Mouse (Mus musculus): ENCODE results near the gene Trim14. TPM values are rescaled to one million over a fixed set of nuclear protein-coding genes. Genes with fewer than 3 reads are reported as not detected.
A peak's percentile ranks its signal among the peaks of the same experiment; 100 is the strongest.

Trim14 gene
- polyA plus RNA-seq, 1 experiment: 12.7 TPM

GRCm38 (mm10) chr4:46497286-46497892, 38.6 kb downstream of the Trim14 start:
- WGBS: 29% methylated on average over 4 of the region's 4 CpGs

GRCm38 (mm10) chr4:46495543-46495942, 40.4 kb downstream of the Trim14 start:
- 30% methylated on average over 12 of the region's 12 CpGs for WGBS
- peak; percentile 80 for DNase-seq (ENCODE audit: low read depth, low spot score)

More at GRCm38 (mm10) chr4:46497286-46497892, 38.6 kb downstream of the Trim14 start:
- DNase-seq (ENCODE audit: low read depth, low spot score): no peak

- DNase-seq (ENCODE audit: low read depth, low spot score): no peak
- WGBS: 88% methylated on average over 6 of the region's 6 CpGs
These were observed 42.9 kb downstream of the Trim14 start for GRCm38 (mm10) chr4:46493071-46493470.

- WGBS: 2% methylated on average over 58 of the region's 58 CpGs
- peak; percentile 87 for DNase-seq (ENCODE audit: low read depth, low spot score)
These were observed 46.7 kb downstream of the Trim14 start, which contains the start of gene Nans for GRCm38 (mm10) chr4:46489028-46489925. TSS of gene Nans (plus strand) at chr4:46489248.

GRCm38 (mm10) chr4:46487348-46487747, 48.6 kb downstream of the Trim14 start:
- DNase-seq (ENCODE audit: low read depth, low spot score): no peak
- 49% methylated on average over 5 of the region's 5 CpGs for WGBS

- no peak for DNase-seq (ENCODE audit: low read depth, low spot score)
- 30% methylated on average over 14 of the region's 14 CpGs for WGBS
These were observed 50.1 kb downstream of the Trim14 start for GRCm38 (mm10) chr4:46485696-46486417.

GRCm38 (mm10) chr4:46479081-46479480, 56.9 kb downstream of the Trim14 start:
- no peak for DNase-seq (ENCODE audit: low read depth, low spot score)
- whole genome bisulfite sequencing: 96% methylated on average over 2 of the region's 2 CpGs

- 92% methylated on average over 5 of the region's 5 CpGs for WGBS
- no peak for DNase-seq (ENCODE audit: low read depth, low spot score)
These were observed 60.8 kb downstream of the Trim14 start for GRCm38 (mm10) chr4:46475101-46475500.

GRCm38 (mm10) chr4:46465740-46466139, 70.2 kb downstream of the Trim14 start:
- WGBS: 76% methylated on average over 3 of the region's 3 CpGs
- no peak for DNase-seq (ENCODE audit: low read depth, low spot score)

GRCm38 (mm10) chr4:46463130-46463830, 72.7 kb downstream of the Trim14 start:
- WGBS: 87% methylated on average over 7 of the region's 7 CpGs
- DNase-seq (ENCODE audit: low read depth, low spot score): no peak

- DNase-seq (ENCODE audit: low read depth, low spot score): no peak
- 80% methylated on average over 2 of the region's 2 CpGs for WGBS
These were observed 77.5 kb downstream of the Trim14 start for GRCm38 (mm10) chr4:46458411-46458810.

- WGBS: 94% methylated on average over 3 of the region's 3 CpGs
- no peak for DNase-seq (ENCODE audit: low read depth, low spot score)
These were observed 78.8 kb downstream of the Trim14 start for GRCm38 (mm10) chr4:46457186-46457585.

GRCm38 (mm10) chr4:46456762-46457161, 79.2 kb downstream of the Trim14 start:
- WGBS: 79% methylated on average over 4 of the region's 4 CpGs
- no peak for DNase-seq (ENCODE audit: low read depth, low spot score)

- WGBS: 68% methylated on average over 5 of the region's 5 CpGs
- no peak for DNase-seq (ENCODE audit: low read depth, low spot score)
These were observed 81.7 kb downstream of the Trim14 start for GRCm38 (mm10) chr4:46454097-46454864.

GRCm38 (mm10) chr4:46452855-46453719, 82.9 kb downstream of the Trim14 start:
- 53% methylated on average over 13 of the region's 13 CpGs for WGBS
- DNase-seq (ENCODE audit: low read depth, low spot score): no peak

- WGBS: under 1% methylated on average over 19 of the region's 19 CpGs
- peak; percentile 18 for DNase-seq (ENCODE audit: low read depth, low spot score)
These were observed 83.5 kb downstream of the Trim14 start for GRCm38 (mm10) chr4:46452481-46452850.

GRCm38 (mm10) chr4:46451758-46452480, 84.0 kb downstream of the Trim14 start:
- DNase-seq (ENCODE audit: low read depth, low spot score): no peak
- WGBS: 1% methylated on average over 106 of the region's 111 CpGs

All from large intestine, adult 2 months (tissue).